Mouse (Mus musculus): ENCODE results near the gene C530008M17Rik.

The C530008M17Rik gene

DNA sequence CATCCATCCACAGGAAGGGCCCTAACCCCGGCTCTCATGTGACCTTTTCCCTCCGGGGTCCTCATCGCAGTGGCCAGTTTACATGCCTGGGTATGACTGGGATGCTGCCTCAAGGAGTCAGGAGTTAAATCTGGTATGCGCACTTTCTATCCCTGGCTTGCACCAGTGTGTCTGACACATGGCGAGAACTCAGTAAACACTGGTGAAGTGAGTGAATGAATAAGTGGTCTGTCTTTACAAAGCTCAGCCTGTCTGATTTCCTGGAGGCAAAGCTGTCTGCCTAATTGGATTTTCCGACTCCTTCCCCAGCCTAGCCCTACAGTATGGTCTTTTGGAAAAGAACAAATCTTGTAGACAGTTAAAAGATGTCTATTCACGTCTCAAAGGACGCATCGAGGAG, 45.8 kb downstream of the C530008M17Rik start:
- no peak for DNase-seq (ENCODE audit: low spot score in 2 of 2)

DNA sequence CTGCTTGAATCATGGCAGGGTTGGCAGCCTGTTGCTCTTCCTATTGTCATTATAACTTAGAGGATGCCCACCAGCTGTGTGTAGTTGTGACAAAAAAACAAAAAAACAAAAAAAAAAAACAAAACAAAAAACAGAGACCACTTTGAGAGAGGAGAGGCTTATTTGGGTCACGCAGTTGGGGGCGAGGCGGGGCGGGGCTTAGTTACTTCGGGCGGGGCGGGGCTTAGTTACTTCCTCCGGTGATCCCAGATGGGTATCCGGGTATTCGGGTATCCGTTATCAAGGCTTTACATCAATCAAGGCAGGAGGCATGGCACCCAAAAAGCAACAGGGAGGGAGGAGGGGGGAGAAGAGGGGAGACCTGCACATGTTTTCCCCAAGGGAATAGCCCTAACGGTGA, 46.3 kb downstream of the C530008M17Rik start:
- DNase-seq (ENCODE audit: low spot score in 2 of 2), result no peak

DNA sequence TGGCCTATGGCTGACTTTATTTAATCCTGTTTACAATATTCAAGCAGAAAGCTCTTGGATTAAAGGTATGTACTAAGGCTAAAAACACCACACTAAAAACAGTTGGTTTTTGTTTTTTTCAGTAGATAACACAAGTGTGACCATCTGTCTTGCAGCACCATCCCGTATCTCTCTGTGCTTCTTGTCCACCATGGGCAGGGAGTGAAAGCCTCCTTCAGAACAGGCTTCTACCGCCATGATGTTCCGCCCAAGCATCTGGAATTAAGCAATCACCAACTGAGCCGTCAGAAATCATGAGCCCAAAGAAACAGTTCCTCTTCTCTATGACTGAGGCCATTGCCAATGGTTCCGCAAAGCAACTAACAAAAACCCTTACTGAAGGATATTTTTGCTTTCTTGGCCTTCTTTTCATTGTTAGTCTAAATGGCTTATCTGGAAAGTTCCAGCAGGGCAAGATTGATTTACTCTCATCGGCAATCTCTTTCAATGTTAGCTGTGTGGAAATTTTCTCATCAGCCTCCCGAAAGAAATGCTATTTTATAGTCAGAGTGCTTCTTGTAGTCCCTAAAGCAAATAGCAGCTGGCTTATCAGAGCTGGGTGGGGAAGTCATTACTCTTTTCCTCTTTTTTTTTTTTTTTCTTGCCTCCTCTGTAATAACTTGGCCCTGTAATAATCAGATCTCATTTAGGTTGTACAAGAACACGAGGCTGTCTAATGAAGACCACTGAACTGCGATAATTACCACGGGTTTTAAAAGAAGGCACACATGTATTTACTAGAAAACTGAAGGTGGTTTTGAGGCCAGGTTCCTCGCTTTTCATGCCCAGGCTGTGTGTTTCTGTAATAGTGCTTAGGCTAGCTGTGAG, 49.2 kb downstream of the C530008M17Rik start:
- DNase-seq (ENCODE audit: low spot score in 2 of 2), result no peak

GRCm38 (mm10) chr5:76707072-76707471, 50.8 kb downstream of the C530008M17Rik start:
- no peak for DNase-seq (ENCODE audit: low spot score in 2 of 2)

DNA sequence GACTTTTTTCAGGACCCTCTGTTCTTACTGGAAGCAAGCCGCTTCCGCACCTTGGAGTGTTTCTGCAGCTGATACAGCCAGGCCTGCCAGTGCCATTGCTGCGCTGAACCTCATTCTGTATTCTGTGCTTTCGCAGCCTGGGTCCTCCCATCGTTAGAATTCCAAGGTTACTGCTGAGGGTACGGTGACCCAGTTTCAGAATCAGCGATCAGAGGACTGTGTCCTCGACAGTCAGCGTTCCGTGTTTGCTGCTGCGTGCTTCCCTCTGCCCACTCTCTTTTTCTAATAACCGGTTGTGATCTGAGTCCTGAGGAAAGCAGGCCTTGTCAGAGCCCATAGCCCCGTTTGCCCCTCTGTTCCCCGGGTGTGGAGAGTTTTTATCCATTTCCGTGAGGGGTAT, 51.7 kb downstream of the C530008M17Rik start:
- no peak for DNase-seq (ENCODE audit: low spot score in 2 of 2)

GRCm38 (mm10) chr5:76713743-76714142, 57.4 kb downstream of the C530008M17Rik start:
- DNase-seq (ENCODE audit: low spot score in 2 of 2), result no peak

- no peak for DNase-seq (ENCODE audit: low spot score in 2 of 2)
Observed at GRCm38 (mm10) chr5:76719954-76720353, 63.6 kb downstream of the C530008M17Rik start.

- DNase-seq (ENCODE audit: low spot score in 2 of 2), result no peak
Observed at GRCm38 (mm10) chr5:76724878-76725277, 68.6 kb downstream of the C530008M17Rik start.

DNA sequence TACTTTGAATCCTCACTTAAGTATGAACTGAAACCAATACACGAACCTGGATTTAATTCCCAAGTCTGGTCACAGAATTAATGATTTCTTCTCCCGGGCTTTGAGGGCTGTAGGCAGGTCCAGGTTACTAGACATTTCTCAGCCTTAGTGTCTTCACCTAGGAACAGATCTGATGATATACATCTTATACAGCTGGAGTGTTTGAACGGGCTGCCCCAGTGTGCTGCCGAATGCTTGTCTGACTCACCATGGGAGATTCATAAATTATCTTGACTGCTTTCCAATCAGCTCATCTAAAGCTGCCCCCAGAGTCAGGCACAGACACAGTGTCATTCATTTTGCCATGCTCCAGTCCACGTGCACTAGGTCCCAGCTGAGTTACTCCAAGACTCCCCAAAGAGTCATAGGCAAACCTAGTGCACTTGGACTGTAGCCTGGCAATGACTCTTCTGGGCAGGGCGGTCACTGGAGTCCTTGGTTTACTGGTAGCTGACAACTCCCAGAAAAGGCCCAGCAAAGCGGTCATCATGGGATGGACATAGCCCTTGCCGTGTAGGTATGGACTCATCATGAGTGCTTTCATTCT, 70.3 kb downstream of the C530008M17Rik start:
- no peak for DNase-seq (ENCODE audit: low spot score in 2 of 2)

GRCm38 (mm10) chr5:76733055-76733641, 76.8 kb downstream of the C530008M17Rik start:
- no peak for DNase-seq (ENCODE audit: low spot score in 2 of 2)

DNA sequence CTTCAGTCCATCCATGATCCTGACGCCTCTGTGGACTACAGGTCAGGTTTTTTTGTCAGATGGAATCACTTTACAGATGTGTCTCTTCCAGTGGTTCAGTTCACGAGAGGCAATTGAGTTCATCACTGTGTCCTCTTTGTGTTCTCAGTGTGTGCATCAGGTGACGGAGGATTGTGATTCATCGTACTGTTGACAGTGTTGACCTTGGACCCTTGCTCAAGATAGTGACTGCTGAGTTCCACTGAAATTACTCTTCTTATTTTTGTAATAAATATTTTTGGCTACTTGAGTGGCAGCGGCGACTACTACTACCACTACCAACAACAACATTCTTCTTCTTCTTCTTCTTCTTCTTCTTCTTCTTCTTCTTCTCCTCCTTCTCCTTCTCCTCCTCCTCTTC, 85.2 kb downstream of the C530008M17Rik start:
- no peak for DNase-seq (ENCODE audit: low spot score in 2 of 2)

GRCm38 (mm10) chr5:76742076-76742475, 85.8 kb downstream of the C530008M17Rik start:
- DNase-seq (ENCODE audit: low spot score in 2 of 2), result no peak

DNA sequence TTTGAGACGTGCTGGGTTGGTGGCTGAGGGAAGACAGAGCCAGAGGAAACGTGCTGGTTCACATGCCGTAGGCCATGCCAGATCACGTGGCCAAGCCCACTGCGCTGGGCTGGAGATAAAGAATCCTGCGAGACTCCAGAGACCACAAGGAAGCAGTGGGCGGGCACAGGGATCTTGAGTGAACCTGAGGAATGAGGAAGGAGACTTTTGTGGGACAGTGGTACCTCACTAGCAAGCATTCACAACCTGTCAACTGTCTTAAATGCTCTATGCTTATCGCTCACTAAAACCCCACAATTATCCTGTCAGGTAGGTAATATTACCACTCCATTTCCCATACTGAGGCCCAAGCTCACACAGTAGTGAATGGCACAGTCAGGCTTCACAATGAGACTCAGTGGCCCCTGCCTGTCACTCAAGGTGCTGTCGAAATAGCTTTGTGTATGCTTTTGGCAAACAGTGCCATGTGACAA, 88.5 kb downstream of the C530008M17Rik start:
- no peak for DNase-seq (ENCODE audit: low spot score in 2 of 2)

DNA sequence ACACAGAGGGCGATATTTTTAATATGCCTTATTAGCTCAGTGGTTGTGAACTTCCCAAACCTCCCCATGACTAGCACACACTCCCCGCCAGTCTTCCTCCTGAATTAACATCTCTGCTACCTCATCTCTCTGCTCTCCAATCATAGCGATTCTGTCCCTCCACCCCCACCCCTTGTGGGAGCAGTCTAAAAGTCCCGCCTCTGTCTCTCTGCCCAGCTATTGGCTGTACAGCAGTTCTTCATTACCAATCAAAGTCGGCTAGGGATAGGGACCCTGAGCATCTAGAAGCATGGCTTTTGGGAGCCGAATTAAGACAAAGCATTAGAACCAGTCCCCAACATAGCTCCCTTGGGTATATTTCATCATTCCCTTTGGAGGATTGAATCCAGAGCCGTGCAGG, 91.5 kb downstream of the C530008M17Rik start:
- no peak for DNase-seq (ENCODE audit: low spot score in 2 of 2)

GRCm38 (mm10) chr5:76752351-76752750, 96.0 kb downstream of the C530008M17Rik start:
- DNase-seq (ENCODE audit: low spot score in 2 of 2), result no peak

GRCm38 (mm10) chr5:76760349-76760748, 104.0 kb downstream of the C530008M17Rik start:
- DNase-seq (ENCODE audit: low spot score in 2 of 2), result no peak

DNA sequence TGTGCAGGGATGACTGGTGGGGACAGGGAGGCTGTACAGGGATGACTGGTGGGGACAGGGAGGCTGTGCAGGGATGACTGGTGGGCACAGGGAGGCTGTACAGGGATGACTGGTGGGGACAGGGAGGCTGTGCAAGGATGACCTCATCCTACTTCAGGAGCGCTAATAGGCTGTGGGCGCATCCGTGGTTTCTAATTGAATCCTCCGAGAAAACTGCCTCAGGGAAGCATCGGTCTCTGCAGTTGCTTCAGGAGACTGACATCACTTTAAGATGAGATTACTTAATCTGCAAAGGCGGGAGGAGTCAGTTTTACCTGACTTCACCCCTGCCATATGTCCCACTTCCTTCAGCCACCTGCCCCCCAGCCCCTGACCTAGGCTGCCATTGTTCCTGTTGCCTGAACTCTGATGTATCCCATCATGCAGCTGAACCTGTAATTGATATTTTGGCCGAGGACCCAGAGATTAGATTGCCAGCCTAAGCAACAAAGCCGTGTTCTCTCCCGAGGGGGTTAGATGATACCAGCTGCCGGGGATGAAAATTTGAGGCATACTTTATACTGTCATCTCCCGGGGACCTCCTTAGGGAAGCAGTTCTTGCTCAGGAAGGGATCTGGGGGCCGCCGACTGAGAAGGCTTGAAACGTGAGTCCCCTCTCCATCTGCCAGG, 105.9 kb downstream of the C530008M17Rik start:
- no peak for DNase-seq (ENCODE audit: low spot score in 2 of 2)

- no peak for DNase-seq (ENCODE audit: low spot score in 2 of 2)
Observed at GRCm38 (mm10) chr5:76763148-76763701, 106.9 kb downstream of the C530008M17Rik start.

DNA sequence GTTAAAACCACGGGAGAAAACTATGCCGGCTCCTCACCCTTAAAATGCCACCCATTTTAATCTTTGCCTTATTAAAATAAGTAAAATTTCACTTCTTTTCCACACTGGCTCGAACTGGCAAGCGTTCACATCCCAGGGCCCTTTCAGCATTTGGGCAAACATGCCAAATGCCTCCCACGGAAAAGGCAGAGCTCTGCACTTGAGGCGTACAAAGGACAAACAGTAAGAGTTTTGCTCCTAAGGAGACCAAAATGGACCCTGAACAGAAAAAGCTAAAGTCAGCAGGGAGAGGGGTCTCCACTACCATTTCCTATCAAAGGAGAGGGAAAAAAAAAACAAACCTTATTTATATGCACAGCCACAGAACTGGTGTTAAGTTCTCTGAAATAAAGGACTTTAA, 107.4 kb downstream of the C530008M17Rik start:
- DNase-seq (ENCODE audit: low spot score in 2 of 2), result no peak

DNA sequence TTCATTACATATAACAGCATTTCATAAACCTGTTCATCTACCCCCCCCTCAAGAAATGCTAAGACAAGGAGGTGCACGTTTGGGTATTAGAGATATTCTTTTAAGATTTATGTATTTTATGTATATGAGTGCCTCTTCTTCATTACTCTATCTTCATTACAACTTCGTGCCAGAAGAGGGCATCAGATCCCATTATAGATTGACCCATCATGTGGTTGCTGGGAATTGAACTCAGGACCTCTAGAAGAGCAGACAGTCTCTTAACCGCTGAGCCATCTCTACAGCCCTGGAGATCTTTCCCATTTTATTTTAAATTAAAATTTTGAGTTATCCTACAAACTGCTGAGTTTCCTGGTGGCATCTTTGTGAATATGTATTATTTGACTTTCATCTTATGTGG, 112.7 kb downstream of the C530008M17Rik start:
- no peak for DNase-seq (ENCODE audit: low spot score in 2 of 2)

- no peak for DNase-seq (ENCODE audit: low spot score in 2 of 2)
Observed at GRCm38 (mm10) chr5:76769572-76769971, 113.3 kb downstream of the C530008M17Rik start.

GRCm38 (mm10) chr5:76771371-76771770, 115.1 kb downstream of the C530008M17Rik start:
- no peak for DNase-seq (ENCODE audit: low spot score in 2 of 2)

Data from thymus, postnatal 10 days (tissue).